Mouse (Mus musculus) intestine, postnatal 0 days (tissue): ENCODE data around the gene Ell. TPM values are rescaled to one million over a fixed set of nuclear protein-coding genes. Genes with fewer than 3 reads are reported as not detected.

Experiments
- ATAC-seq: fragments of 200-750 bp; cut with Nextera tagmentation; 2 replicates; pipeline ENCODE4 v1.8.0; 2017; ENCODE audit warnings: mild to moderate bottlenecking, moderate TSS enrichment, moderate library complexity
- H3K27ac ChIP-seq: fragments of 300-500 bp; sonication (generic); 2 replicates; pipeline ENCODE4 v1.5.1; 2014; ENCODE audit warnings: mild to moderate bottlenecking, low read depth, low read length, moderate library complexity
- H3K27me3 ChIP-seq: fragments of 300-500 bp; sonication (generic); replicated peaks from 2 replicates; pipeline ENCODE4 v1.6.1; 2014; ENCODE audit warnings: low read length, mixed read lengths; ENCODE audit not compliant: control insufficient read depth, insufficient read depth
- H3K36me3 ChIP-seq: fragments of 300-500 bp; sonication (generic); 2 replicates; pipeline ENCODE4 v1.6.1; 2014; ENCODE audit warnings: mild to moderate bottlenecking, moderate library complexity; ENCODE audit not compliant: control insufficient read depth, insufficient read depth
- H3K4me1 ChIP-seq: fragments of 300-500 bp; sonication (generic); replicated peaks from 2 replicates; pipeline ENCODE4 v1.6.1; 2014; ENCODE audit warnings: antibody characterized with exemption, low read length, mixed read lengths; ENCODE audit not compliant: control insufficient read depth, insufficient read depth
- H3K4me2 ChIP-seq: fragments of 300-500 bp; sonication (generic); replicated peaks from 2 replicates; pipeline ENCODE4 v1.6.1; 2014; ENCODE audit warnings: low read depth, mild to moderate bottlenecking, moderate library complexity
- H3K4me3 ChIP-seq: fragments of 300-500 bp; sonication (generic); 2 replicates; pipeline ENCODE4 v1.5.1; 2014; ENCODE audit warnings: low read depth, low read length
- H3K9ac ChIP-seq: fragments of 300-500 bp; sonication (generic); 2 replicates; pipeline ENCODE4 v1.6.1; 2014; ENCODE audit warnings: mild to moderate bottlenecking, low read depth, low read length
- H3K9me3 ChIP-seq: fragments of 300-500 bp; sonication (generic); 2 replicates; pipeline ENCODE4 v1.6.1; 2016; ENCODE audit warnings: mixed run types; ENCODE audit not compliant: control insufficient read depth
- CTCF ChIP-seq: sonication (generic); IDR thresholded peaks from 2 replicates; pipeline ENCODE4 v1.5.1; 2016; ENCODE audit warnings: low read depth, mild to moderate bottlenecking, control low read depth, antibody characterized with exemption, moderate library complexity
- WGBS: fragments of 180-500 bp; shearing (Covaris S2); extraction: QIAGEN DNeasy Blood & Tissue Kit; methylation state at CpG from one replicate; pipeline ENCODE4 v1.1.7; 2014; 5-methylcytosine and 5-hydroxymethylcytosine counted together
- polyA plus RNA-seq: library from polyadenylated mRNA; unstranded; fragments of >200 nt; fragmentation: Nextera tagmentation; extraction: Ambion mirVana; gene quantifications from 2 replicates; pipeline ENCODE4 v1.2.1, GENCODE M21; 2015

The Ell gene
- polyA plus RNA-seq, 1 experiment from 2014 or later: 13.0 TPM

GRCm38 (mm10) chr8:70609849-70610795 lies 70.9 kb downstream of the Ell start:
- no peaks in the 10 kb centered on the region for H3K27me3 ChIP-seq
- H3K4me1 ChIP-seq: 0 out of 2 replicates have a peak, but pooled peaks cover 9% of the 10 kb centered on the region
- no peaks in the 10 kb centered on the region for H3K36me3 ChIP-seq
- peak overlapping the region; percentile 55 for H3K9ac ChIP-seq
- peak overlapping the region; percentile 96 for H3K4me2 ChIP-seq
- ATAC-seq: peak; percentile 59
- H3K9me3 ChIP-seq: no peaks in the 10 kb centered on the region
- H3K4me3 ChIP-seq: peak overlapping the region; percentile 44
- no peak for TF ChIP-seq CTCF
- H3K27ac ChIP-seq: peak overlapping the region; percentile 92
- under 1% methylated on average over 42 of the region's 45 CpGs for WGBS

GRCm38 (mm10) chr8:70610796-70611771 lies 71.8 kb downstream of the Ell start:
- Histone ChIP-seq H3K36me3 (no peaks in the 10 kb centered on the region), H3K27ac (peak overlapping the region; percentile 92), H3K4me2 (peak overlapping the region; percentile 96), H3K27me3 (no peaks in the 10 kb centered on the region), H3K9ac (peak overlapping the region; percentile 45), H3K4me1 (0 out of 2 replicates have a peak, but pooled peaks cover 9% of the 10 kb centered on the region), H3K4me3 (peak overlapping the region; percentile 44), H3K9me3 (no peaks in the 10 kb centered on the region)
- ATAC-seq: 0 out of 2 replicates have a peak, but pooled peaks have one; percentile 5
- under 1% methylated on average over 54 of the region's 54 CpGs for WGBS
- TF ChIP-seq CTCF: peak; percentile 93

- 0 out of 2 replicates have a peak, but pooled peaks cover 9% of the 10 kb centered on the region for H3K4me1 ChIP-seq
- H3K27me3 ChIP-seq: no peaks in the 10 kb centered on the region
- H3K9me3 ChIP-seq: no peaks in the 10 kb centered on the region
- peak overlapping the region; percentile 70 for H3K27ac ChIP-seq
- H3K36me3 ChIP-seq: no peaks in the 10 kb centered on the region
- peak overlapping the region; percentile 45 for H3K9ac ChIP-seq
- peak; percentile 97 for TF ChIP-seq CTCF
- under 1% methylated on average over 6 of the region's 6 CpGs for WGBS
- H3K4me3 ChIP-seq: peak overlapping the region; percentile 44
- H3K4me2 ChIP-seq: peak overlapping the region; percentile 96
- peak; percentile 7; the same call in 1 of the 2 replicates for ATAC-seq
These were observed 72.6 kb downstream of the Ell start for GRCm38 (mm10) chr8:70611849-70612248.

- H3K9me3 ChIP-seq: no peaks in the 10 kb centered on the region
- no peak overlapping the region for H3K27ac ChIP-seq
- 0 out of 2 replicates have a peak, but pooled peaks cover 9% of the 10 kb centered on the region for H3K4me1 ChIP-seq
- H3K9ac ChIP-seq: no peak overlapping the region
- H3K36me3 ChIP-seq: no peaks in the 10 kb centered on the region
- no peak overlapping the region for H3K4me2 ChIP-seq
- TF ChIP-seq CTCF: no peak
- H3K27me3 ChIP-seq: no peaks in the 10 kb centered on the region
- WGBS: 8% methylated on average over 1 of the region's 1 CpGs
- no peak overlapping the region for H3K4me3 ChIP-seq
- ATAC-seq: no peak
These were observed 74.5 kb downstream of the Ell start for GRCm38 (mm10) chr8:70613763-70614162.

GRCm38 (mm10) chr8:70614469-70614868 lies 75.2 kb downstream of the Ell start:
- Histone ChIP-seq H3K4me1 (0 out of 2 replicates have a peak, but pooled peaks cover 3% of the 10 kb centered on the region), H3K9ac (no peak overlapping the region), H3K9me3 (no peaks in the 10 kb centered on the region), H3K27me3 (no peaks in the 10 kb centered on the region), H3K4me2 (no peak overlapping the region), H3K4me3 (no peak overlapping the region), H3K27ac (no peak overlapping the region), H3K36me3 (no peaks in the 10 kb centered on the region)
- TF ChIP-seq CTCF: no peak
- 69% methylated on average over 5 of the region's 5 CpGs for WGBS
- no peak for ATAC-seq
